Mouse (Mus musculus) adrenal gland, postnatal 25 days (tissue): ENCODE results near the gene Exosc7. TPM values are rescaled to one million over a fixed set of nuclear protein-coding genes. Genes with fewer than 3 reads are reported as not detected.

Source experiments
- total RNA-seq: library from RNA; stranded (reverse); gene quantifications from 2 replicates; pipeline ENCODE4 v1.2.3, GENCODE M21; 2021

The Exosc7 gene
- total RNA-seq, 1 experiment from 2014 or later = 50.9 TPM

Other genes with a start within 250 kb of the Exosc7 start
- gene Zfp445, start 247.2 kb upstream of the Exosc7 start, total RNA-seq = 118 and 138 TPM in 2 replicates
- 10.0 and 14.8 TPM in 2 replicates for gene Zkscan7, start 227.5 kb upstream of the Exosc7 start, total RNA-seq
- gene Zfp105, start 190.1 kb upstream of the Exosc7 start, total RNA-seq = 5.3 and 6.3 TPM in 2 replicates
- gene 1110059G10Rik, start 162.2 kb upstream of the Exosc7 start, total RNA-seq = 17.9 and 28.3 TPM in 2 replicates
- 4.2 and 6.1 TPM in 2 replicates for gene Kif15, start 162.2 kb upstream of the Exosc7 start, total RNA-seq
- gene Tmem42, start 91.9 kb upstream of the Exosc7 start, total RNA-seq = 21.7 and 25.2 TPM in 2 replicates
- gene Tgm4, start 78.5 kb upstream of the Exosc7 start, total RNA-seq = 0.86 and 2.1 TPM in 2 replicates
- 77.8 and 87.8 TPM in 2 replicates for gene Zdhhc3, start within 50 bp of the Exosc7 start, total RNA-seq
- 11.4 and 15.0 TPM in 2 replicates for gene Clec3b, start 37.7 kb downstream of the Exosc7 start, total RNA-seq
- gene Cdcp1, start 102.8 kb downstream of the Exosc7 start, total RNA-seq = 0.12 and 0.24 TPM in 2 replicates
- 7.9 and 9.5 TPM in 2 replicates for gene Tmem158, start 147.5 kb downstream of the Exosc7 start, total RNA-seq